Mouse (Mus musculus) C2C12 (cell line): ENCODE data around the gene Retreg3. TPM values are rescaled to one million over a fixed set of nuclear protein-coding genes. Genes with fewer than 3 reads are reported as not detected.

ENCODE experiments used
- H3K27me3 ChIP-seq: one replicate; pipeline ENCODE4 v1.6.1; 2011; ENCODE audit not compliant: control insufficient read depth, insufficient read depth, insufficient read length
- H3K36me3 ChIP-seq: one replicate; pipeline ENCODE4 v1.6.1; 2011; ENCODE audit not compliant: control insufficient read depth, insufficient read depth
- H3K4me3 ChIP-seq: one replicate; pipeline ENCODE4 v1.5.1; 2011; ENCODE audit warnings: mild to moderate bottlenecking, control low read depth; ENCODE audit not compliant: poor library complexity, insufficient read depth, severe bottlenecking
- H3K79me2 ChIP-seq: one replicate; pipeline ENCODE4 v1.6.1; 2011; ENCODE audit not compliant: control insufficient read depth, insufficient read depth
- H3K79me3 ChIP-seq: one replicate; pipeline ENCODE4 v1.6.1; 2011; ENCODE audit warnings: low read depth, control low read depth
- H3ac ChIP-seq: one replicate; pipeline ENCODE3; 2011; ENCODE audit warnings: low read depth; ENCODE audit not compliant: control insufficient read depth, insufficient read length
- CEBPB ChIP-seq: IDR thresholded peaks from one replicate; pipeline ENCODE4 v1.6.1; 2011; ENCODE audit warnings: low read depth, mild to moderate bottlenecking, control low read depth, moderate library complexity
- CTCF ChIP-seq: IDR thresholded peaks from one replicate; pipeline ENCODE4 v1.5.1; 2011; ENCODE audit not compliant: control insufficient read depth, insufficient read depth, insufficient read length
- FOSL1 ChIP-seq: IDR thresholded peaks from one replicate; pipeline ENCODE4 v1.8.0; 2011; ENCODE audit warnings: mild to moderate bottlenecking, low read length; ENCODE audit not compliant: poor library complexity, insufficient read depth, severe bottlenecking
- MAX ChIP-seq: IDR thresholded peaks from one replicate; pipeline ENCODE4 v1.6.1; 2011; ENCODE audit warnings: mild to moderate bottlenecking, control low read depth
- MYOD1 ChIP-seq: IDR thresholded peaks from one replicate; pipeline ENCODE4 v1.6.1; 2011; ENCODE audit warnings: low read depth; ENCODE audit not compliant: control insufficient read depth, insufficient read length
- MYOG ChIP-seq: IDR thresholded peaks from one replicate; pipeline ENCODE4 v1.6.1; 2011; ENCODE audit not compliant: control insufficient read depth, insufficient read length; ENCODE audit errors: extremely low read depth
- USF1 ChIP-seq: IDR thresholded peaks from one replicate; pipeline ENCODE4 v1.6.1; 2011; ENCODE audit warnings: low read depth, mild to moderate bottlenecking, control low read depth, moderate library complexity
- polyA plus RNA-seq: library from polyadenylated mRNA; unstranded; fragments of >200 nt; fragmentation: generic; extraction: Trizol; gene quantifications from one replicate; pipeline ENCODE4 v1.2.1, GENCODE M21; 2012; ENCODE audit warnings: missing spikeins

The Retreg3 gene
- polyA plus RNA-seq, 1 experiment = 25.7 TPM

GRCm38 (mm10) chr11:101058726-101059125 lies 61.0 kb downstream of the Retreg3 start:
- Histone ChIP-seq H3ac (no peak overlapping the region), H3K4me3 (no peak overlapping the region), H3K27me3 (no peaks in the 10 kb centered on the region), H3K79me3 (no peaks in the 10 kb centered on the region), H3K79me2 (no peaks in the 10 kb centered on the region), H3K36me3 (no peaks in the 10 kb centered on the region)
- TF ChIP-seq USF1 (no peak), MYOD1 (no peak), MAX (no peak), CEBPB (no peak), CTCF (no peak), FOSL1 (no peak)

DNA sequence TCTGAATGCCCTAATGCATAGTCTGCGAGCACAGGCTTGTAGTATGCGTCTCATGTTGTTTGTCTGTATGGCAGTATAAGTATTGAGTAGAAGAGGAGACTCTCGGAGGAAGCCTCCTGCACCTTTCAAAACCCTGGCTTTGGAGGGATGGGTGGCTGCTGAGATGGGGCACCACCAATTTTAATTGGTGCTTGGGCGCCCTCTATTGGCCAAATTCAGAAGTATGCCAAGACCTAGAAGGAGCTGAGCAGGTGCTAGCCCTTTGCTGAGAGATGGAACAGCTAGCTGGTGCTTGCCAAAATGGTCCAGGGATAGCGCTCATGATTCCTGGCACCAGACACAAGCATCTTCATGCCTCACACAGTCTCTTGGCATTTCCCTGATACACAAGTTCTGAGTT lies 61.8 kb downstream of the Retreg3 start:
- TF ChIP-seq CTCF (peak; percentile 43), MYOD1 (peak; percentile 26), MYOG (no peak), FOSL1 (no peak), CEBPB (no peak)
- Histone ChIP-seq H3K36me3 (no peaks in the 10 kb centered on the region), H3K79me3 (no peaks in the 10 kb centered on the region), H3ac (no peak overlapping the region), H3K79me2 (no peaks in the 10 kb centered on the region), H3K27me3 (no peaks in the 10 kb centered on the region), H3K4me3 (no peak overlapping the region)

DNA sequence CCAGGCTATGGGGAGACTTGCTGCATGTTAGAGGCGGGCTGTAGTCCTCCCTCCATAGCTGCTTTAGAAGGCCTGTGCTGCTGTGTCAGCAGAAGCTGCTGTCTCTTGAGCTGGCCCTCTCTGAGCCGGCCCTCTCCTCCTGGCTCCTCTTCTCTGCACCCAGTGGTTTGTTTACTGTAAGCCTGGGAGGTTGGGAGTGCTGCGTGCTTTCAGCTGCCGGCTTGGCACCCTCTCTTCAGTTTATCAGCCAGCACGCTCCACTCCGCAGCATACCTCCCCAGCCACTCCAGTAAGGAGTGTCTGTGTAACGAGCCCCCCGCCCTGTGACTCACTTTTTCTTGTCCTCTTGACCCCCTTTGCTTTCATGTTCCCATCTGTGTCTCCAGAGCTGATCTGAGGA lies 62.8 kb downstream of the Retreg3 start:
- Histone ChIP-seq H3K36me3 (peaks cover under 1% of the 10 kb centered on the region), H3K4me3 (no peak overlapping the region), H3K79me3 (no peaks in the 10 kb centered on the region), H3K27me3 (no peaks in the 10 kb centered on the region), H3K79me2 (no peaks in the 10 kb centered on the region), H3ac (no peak overlapping the region)
- no peak for TF ChIP-seq CEBPB
- no peak for TF ChIP-seq MAX
- TF ChIP-seq USF1 = no peak
- no peak for TF ChIP-seq FOSL1
- no peak for TF ChIP-seq MYOG
- TF ChIP-seq CTCF = no peak
- TF ChIP-seq MYOD1 = no peak

- H3K4me3 ChIP-seq = no peak overlapping the region
- TF ChIP-seq USF1 (no peak), CEBPB (no peak), MAX (no peak), MYOG (no peak), FOSL1 (no peak), CTCF (no peak), MYOD1 (no peak)
- no peaks in the 10 kb centered on the region for H3K79me3 ChIP-seq
- no peaks in the 10 kb centered on the region for H3K27me3 ChIP-seq
- H3ac ChIP-seq = no peak overlapping the region
- H3K36me3 ChIP-seq = peaks cover 8% of the 10 kb centered on the region
- H3K79me2 ChIP-seq = no peaks in the 10 kb centered on the region
Measured at GRCm38 (mm10) chr11:101055418-101055817, 64.3 kb downstream of the Retreg3 start.

DNA sequence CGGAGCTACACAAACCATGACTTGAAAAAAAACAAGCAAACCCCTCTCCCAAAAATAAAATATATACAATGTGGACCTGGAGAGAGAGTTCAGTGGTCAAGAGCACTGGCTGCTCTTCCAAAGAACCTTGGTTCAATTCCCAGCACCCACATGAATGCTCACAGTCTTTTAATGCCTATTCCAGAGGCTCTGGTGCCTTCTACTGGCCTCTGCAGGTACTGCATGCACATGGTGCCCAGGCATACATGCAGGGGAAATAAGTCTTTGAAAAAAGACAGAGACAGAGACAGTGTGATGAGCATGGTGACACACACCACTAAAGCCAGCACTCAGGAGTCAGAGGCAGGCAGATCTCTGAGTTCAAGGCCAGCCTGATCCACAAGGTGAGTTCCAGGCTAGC lies 65.7 kb downstream of the Retreg3 start:
- no peak for TF ChIP-seq CTCF
- no peak for TF ChIP-seq MAX
- TF ChIP-seq MYOD1 = no peak
- TF ChIP-seq USF1 = no peak
- TF ChIP-seq MYOG = no peak
- no peak for TF ChIP-seq FOSL1
- TF ChIP-seq CEBPB = no peak
- no peaks in the 10 kb centered on the region for H3K27me3 ChIP-seq
- no peaks in the 10 kb centered on the region for H3K79me3 ChIP-seq
- no peaks in the 10 kb centered on the region for H3K79me2 ChIP-seq
- no peak overlapping the region for H3ac ChIP-seq
- peaks cover 13% of the 10 kb centered on the region for H3K36me3 ChIP-seq
- no peak overlapping the region for H3K4me3 ChIP-seq

DNA sequence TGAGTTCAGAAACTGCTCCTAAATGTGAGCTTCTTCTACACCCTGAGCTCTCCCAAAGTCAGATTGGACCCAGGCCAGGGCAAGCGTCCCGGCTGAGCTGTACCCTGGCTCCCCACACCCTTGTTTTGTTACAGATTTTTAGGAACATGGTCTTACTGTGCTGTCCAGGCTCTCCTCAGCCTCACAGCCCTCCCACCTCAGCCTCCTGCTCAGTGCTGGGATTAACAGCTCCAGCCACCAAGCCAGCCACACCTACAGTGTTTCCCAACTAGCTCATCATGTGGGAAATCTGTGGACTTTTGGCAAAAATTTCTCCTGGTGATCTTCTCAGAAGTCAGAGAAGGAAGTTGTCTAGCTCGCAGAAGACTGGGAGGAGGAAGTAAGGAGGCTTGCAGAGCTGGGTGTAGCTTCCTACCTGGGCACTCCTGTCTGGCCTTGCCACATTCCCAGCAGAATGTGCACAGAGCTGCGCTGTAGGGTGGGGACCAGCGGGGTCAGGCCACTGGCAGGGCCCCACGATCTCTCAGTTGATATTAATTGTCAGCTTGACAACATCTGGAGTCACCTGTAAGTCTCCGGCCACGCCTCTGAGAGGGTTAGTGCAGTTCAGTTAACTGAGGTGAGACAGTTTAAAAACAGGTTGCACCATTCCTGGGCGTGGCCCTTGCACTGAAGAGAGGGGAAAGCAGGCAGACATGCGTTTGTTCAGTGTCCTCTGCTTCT lies 66.8 kb downstream of the Retreg3 start:
- Histone ChIP-seq H3ac (no peak overlapping the region), H3K79me3 (no peaks in the 10 kb centered on the region), H3K36me3 (peaks cover 18% of the 10 kb centered on the region), H3K79me2 (no peaks in the 10 kb centered on the region), H3K27me3 (no peaks in the 10 kb centered on the region), H3K4me3 (no peak overlapping the region)
- no peak for TF ChIP-seq CTCF
- no peak for TF ChIP-seq MAX
- TF ChIP-seq USF1 = no peak
- TF ChIP-seq MYOD1 = no peak
- TF ChIP-seq MYOG = no peak
- TF ChIP-seq FOSL1 = no peak
- no peak for TF ChIP-seq CEBPB
